Mouse (Mus musculus) urinary bladder, adult 18-20 months (tissue): Measurements from ENCODE around the gene Trappc1.

Experiments
- DNase-seq, 2 experiments: peaks; one replicate each; pipeline ENCODE4 v3.0.0; 2022; ENCODE audit warnings: low spot score in 2 of 2, mixed read lengths in 2 of 2

Trappc1 gene

GRCm38 (mm10) chr11:69369215-69369989, 45.6 kb downstream of the Trappc1 start, which contains the start of gene Chd3:
Gene Chd3, minus strand, starts transcription at chr11:69369406.
- DNase-seq: no peak

DNA sequence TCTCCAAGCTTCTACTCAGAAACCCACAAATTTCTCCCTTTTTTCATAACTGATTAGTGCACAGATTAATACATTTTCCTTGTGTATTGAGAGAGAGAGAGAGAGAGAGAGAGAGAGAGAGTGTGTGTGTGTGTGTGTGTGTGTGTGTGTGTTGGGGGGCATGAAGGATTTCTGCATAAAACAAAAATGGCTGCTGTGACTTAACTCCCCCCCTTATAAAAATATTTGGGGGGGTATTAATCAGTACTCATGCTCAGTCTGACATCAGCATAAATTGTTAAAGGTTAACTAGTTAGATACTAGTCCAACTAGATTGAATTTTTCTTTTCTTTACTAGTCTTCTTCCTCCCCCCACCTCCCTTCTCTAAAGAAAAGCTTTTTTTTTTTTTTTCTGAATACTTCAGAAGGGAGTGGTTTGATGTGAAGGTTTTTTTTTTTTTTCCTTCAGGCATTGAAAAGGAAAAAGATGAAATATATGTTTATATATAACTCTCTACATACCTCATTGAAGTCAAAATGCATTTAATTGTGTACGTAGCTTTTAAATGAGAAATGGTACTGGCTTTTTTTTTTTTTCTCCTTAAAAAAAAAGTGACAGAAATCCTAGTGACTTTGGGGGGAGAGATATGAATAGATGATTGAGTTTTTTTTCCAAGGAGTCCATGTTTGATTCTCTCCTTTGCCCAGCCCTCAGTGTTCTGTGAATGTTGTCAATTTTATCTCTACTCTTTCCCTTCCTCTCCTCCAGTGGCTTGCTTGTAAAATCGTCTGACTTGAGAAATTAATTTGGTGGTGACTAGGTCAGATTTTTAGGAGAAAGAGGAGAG, 46.4 kb downstream of the Trappc1 start:
- DNase-seq: no peak

DNA sequence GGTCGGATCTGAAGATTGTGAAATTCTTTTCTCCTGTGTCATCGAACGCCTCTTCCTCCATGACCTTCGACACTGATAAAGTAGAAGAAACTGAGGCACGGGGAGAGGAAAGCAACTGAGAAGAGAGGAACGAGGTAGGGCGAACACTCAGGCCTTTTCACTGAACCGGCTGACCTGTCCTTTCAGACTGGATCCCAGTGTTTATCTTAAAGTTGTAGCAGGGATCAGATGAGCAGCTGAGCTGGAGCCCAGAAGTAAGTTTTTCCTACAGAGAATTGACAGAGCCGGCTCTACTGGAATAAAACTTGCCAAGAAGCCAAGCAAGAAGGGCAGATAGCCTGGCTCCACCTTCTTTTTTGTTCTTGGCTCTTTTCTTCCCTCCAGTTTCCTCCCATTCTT, 47.0 kb downstream of the Trappc1 start:
- peak in 1 of 2 experiments; percentile 8 for DNase-seq

DNA sequence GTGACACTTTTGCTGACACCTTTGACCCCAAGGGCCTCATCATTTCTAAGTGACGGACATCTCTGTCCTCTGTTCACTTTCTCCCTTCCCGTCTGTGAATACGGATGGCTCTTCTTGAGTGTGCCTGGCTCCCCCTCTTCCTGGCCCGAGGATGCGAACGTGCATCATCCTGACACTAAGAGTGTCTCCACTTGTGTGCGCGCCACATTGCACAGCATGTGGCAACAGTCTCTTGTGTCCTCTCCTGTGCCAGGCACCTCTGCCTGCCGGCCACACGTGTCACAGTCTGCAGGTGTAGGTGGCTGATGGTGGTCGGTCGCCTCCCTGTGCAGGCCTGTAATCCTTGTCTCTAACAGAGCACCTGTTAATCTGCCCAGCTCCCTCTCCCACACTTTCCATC, 47.8 kb downstream of the Trappc1 start:
- DNase-seq: no peak

DNA sequence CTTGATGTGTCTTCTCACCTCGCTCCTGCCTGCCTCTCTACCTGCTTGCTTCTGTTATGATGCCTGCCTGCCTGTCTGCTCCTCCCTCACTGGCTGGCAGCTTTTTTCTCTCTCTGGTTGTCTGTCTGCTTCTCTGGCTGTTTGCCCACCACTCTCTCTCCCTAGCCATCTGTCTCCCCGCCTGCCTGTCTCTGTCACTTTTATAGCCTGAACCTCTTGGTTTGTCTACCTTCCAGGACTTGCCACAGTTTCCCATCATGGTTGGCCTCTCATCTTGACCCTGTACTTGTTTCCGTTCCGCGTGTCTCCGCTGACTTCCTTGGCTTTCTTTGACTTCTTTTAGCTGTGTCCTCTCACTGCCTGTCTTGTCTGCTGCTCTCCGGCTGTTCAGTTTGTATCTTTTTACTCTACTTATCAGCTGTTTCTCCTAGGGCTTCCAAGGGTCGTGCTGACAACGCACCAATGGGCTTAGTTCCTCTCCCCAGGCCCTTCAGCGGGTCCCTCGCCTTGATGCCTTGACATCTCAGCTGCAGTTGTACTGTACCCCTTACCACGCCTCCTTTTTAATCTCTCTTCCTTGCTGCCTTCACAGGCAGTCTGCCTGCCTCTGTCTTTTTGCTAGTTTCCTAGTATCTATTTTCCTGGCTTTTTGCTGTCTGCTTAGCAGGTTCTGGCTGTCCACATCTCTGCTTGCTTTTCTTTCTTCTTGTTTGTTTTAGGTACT, 48.4 kb downstream of the Trappc1 start:
- no peak for DNase-seq

DNA sequence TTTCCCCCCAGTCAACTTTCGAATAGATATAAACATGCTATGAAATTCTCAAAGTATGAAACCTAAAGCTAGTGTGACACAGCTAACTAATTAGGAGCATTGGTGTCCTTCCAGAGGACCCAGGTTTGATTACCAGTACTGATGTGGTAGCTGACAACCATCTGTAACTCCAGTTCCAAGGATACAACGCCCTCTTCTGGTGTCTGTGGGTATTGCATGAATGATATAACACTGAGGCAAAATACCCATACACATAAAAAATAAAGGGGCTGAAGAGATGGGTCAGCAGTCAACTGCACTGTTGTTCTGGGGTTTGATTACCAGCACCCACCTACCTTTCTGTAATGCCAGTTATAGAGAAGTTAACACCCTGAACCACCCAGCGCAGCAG, 49.0 kb downstream of the Trappc1 start:
- DNase-seq: no peak

GRCm38 (mm10) chr11:69373223-69373965, 49.6 kb downstream of the Trappc1 start:
- DNase-seq: no peak
